Mouse (Mus musculus) layer of hippocampus, postnatal 25 days (tissue): ENCODE measurements around the gene Fth1. TPM values are rescaled to one million over a fixed set of nuclear protein-coding genes. Genes with fewer than 3 reads are reported as not detected.
"Not testable (repeated sequence)": the region's sequence is repeated elsewhere in the genome, so short reads cannot be mapped to it uniquely, and the experiment has no call there.

Experiments used
- DNase-seq, 2 experiments: peaks; one replicate each; pipeline ENCODE4 v3.0.0; 2022; ENCODE audit warnings: mixed read lengths in 2 of 2, low spot score in 1 of 2; ENCODE audit errors: extremely low spot score in 1 of 2
- total RNA-seq, 2 experiments: library from RNA; stranded (reverse); gene quantifications; 2 replicates each; pipeline ENCODE4 v1.2.3; 2021

The Fth1 gene
- 1,000 to 10,000 TPM; 2,794 to 3,082 TPM for total RNA-seq

- no peak for DNase-seq
Observed at GRCm38 (mm10) chr19:9980258-9980657, at the start of gene Fth1. Gene Fth1 (plus strand): TSS chr19:9980598.

GRCm38 (mm10) chr19:9931167-9931607, 49.2 kb upstream of the Fth1 start:
- DNase-seq, result not testable (repeated sequence)

GRCm38 (mm10) chr19:9933908-9934307, 46.5 kb upstream of the Fth1 start:
- DNase-seq, result no peak

- no peak for DNase-seq
Observed at GRCm38 (mm10) chr19:9936579-9936978, 43.8 kb upstream of the Fth1 start.

GRCm38 (mm10) chr19:9937428-9937827, 43.0 kb upstream of the Fth1 start:
- DNase-seq, result no peak

GRCm38 (mm10) chr19:9938156-9938823, 42.1 kb upstream of the Fth1 start:
- no peak for DNase-seq

GRCm38 (mm10) chr19:9938824-9939303, 41.5 kb upstream of the Fth1 start:
- no peak for DNase-seq

- no peak for DNase-seq
Observed at GRCm38 (mm10) chr19:9939841-9940240, 40.6 kb upstream of the Fth1 start.

GRCm38 (mm10) chr19:9940903-9941302, 39.5 kb upstream of the Fth1 start:
- DNase-seq, result no peak

- no peak for DNase-seq
Observed at GRCm38 (mm10) chr19:9941809-9942208, 38.6 kb upstream of the Fth1 start.

- no peak for DNase-seq
Observed at GRCm38 (mm10) chr19:9942539-9943533, 37.6 kb upstream of the Fth1 start.

- no peak for DNase-seq
Observed at GRCm38 (mm10) chr19:9945800-9946564, 34.4 kb upstream of the Fth1 start.

- no peak for DNase-seq
Observed at GRCm38 (mm10) chr19:9946986-9947385, 33.4 kb upstream of the Fth1 start.

- no peak for DNase-seq
Observed at GRCm38 (mm10) chr19:9952390-9952789, 28.0 kb upstream of the Fth1 start.

GRCm38 (mm10) chr19:9952912-9953311, 27.5 kb upstream of the Fth1 start:
- no peak for DNase-seq

GRCm38 (mm10) chr19:9954055-9954810, 26.2 kb upstream of the Fth1 start:
- DNase-seq, result peak; percentile 42 to 60

GRCm38 (mm10) chr19:9954811-9955202, 25.6 kb upstream of the Fth1 start:
- no peak for DNase-seq

GRCm38 (mm10) chr19:9955438-9955837, 25.0 kb upstream of the Fth1 start:
- no peak for DNase-seq

- no peak for DNase-seq
Observed at GRCm38 (mm10) chr19:9956624-9957388, 23.6 kb upstream of the Fth1 start.
